Mouse (Mus musculus): ENCODE data around the gene Card9.

DNA sequence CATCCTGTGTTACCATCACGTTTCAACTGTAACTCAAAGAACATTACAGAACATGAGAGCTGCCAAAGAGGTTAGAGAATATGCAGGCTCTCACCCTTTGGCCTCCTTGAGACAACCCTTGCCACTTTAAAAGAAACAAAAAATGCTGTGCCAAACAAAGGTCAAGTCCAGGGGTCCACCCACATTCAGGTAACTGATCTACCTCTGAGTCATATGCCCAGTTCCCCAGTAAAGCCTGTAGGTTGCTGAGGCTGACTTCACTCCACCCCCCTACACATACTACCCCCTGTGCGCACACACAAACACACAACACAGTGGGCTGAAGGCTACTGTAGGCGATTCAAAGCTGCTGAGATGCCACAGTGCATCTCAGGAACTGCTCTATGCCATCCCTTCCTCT is 27.0 kb upstream of the Card9 start:
- TF ChIP-seq CTCF (IDR thresholded peaks at IDR 0.05; ENCODE audit: extremely low read depth, insufficient read length, insufficient replicate concordance, low read depth, low read length) (no peak), POLR2A (IDR thresholded peaks at IDR 0.05; ENCODE audit: low read depth, low read length) (no peak)

Measured in small intestine, adult 2 months (tissue).